Mouse (Mus musculus) myocyte (in vitro differentiated cells): Measurements from ENCODE around the gene Mst1r.

Experiments used
- CEBPB ChIP-seq: IDR thresholded peaks from 2 replicates; pipeline ENCODE4 v1.6.1; 2011; ENCODE audit warnings: mild to moderate bottlenecking, moderate library complexity; ENCODE audit not compliant: poor library complexity, insufficient read depth, severe bottlenecking
- E2F4 ChIP-seq: IDR thresholded peaks from one replicate; pipeline ENCODE4 v1.6.1; 2011; ENCODE audit warnings: mild to moderate bottlenecking, control low read depth, moderate library complexity; ENCODE audit not compliant: insufficient read depth
- MAX ChIP-seq: IDR thresholded peaks from one replicate; pipeline ENCODE4 v1.6.1; 2011; ENCODE audit warnings: low read depth, mild to moderate bottlenecking, control low read depth
- MYOG ChIP-seq, 3 experiments: IDR thresholded peaks; one replicate each; pipeline ENCODE4 v1.6.1; 2011; ENCODE audit warnings: control low read depth in 2 of 3, low read depth in 2 of 3, mild to moderate bottlenecking in 2 of 3; ENCODE audit not compliant: insufficient read length in 2 of 3, control insufficient read depth in 1 of 3, insufficient read depth in 1 of 3
- POLR2A ChIP-seq: IDR thresholded peaks from one replicate; pipeline ENCODE4 v1.6.1; 2011; ENCODE audit warnings: low read depth, mild to moderate bottlenecking, control low read depth, moderate library complexity; ENCODE audit not compliant: insufficient read length
- POLR2AphosphoS2 ChIP-seq: IDR thresholded peaks from one replicate; pipeline ENCODE4 v1.6.1; 2011; ENCODE audit warnings: low read depth, control low read depth; ENCODE audit not compliant: insufficient read length
- REST ChIP-seq: IDR thresholded peaks from one replicate; pipeline ENCODE4 v1.6.1; 2011; ENCODE audit warnings: mild to moderate bottlenecking, control low read depth, moderate library complexity; ENCODE audit not compliant: insufficient read depth, insufficient read length
- TCF12 ChIP-seq: IDR thresholded peaks from one replicate; pipeline ENCODE4 v1.6.1; 2011; ENCODE audit warnings: mild to moderate bottlenecking, control low read depth; ENCODE audit not compliant: poor library complexity, insufficient read depth, severe bottlenecking
- TCF3 ChIP-seq: IDR thresholded peaks from one replicate; pipeline ENCODE4 v1.6.1; 2011; ENCODE audit warnings: low read depth, control low read depth; ENCODE audit not compliant: insufficient read length
- USF1 ChIP-seq: IDR thresholded peaks from one replicate; pipeline ENCODE4 v1.6.1; 2011; ENCODE audit warnings: low read depth, mild to moderate bottlenecking, control low read depth, moderate library complexity

DNA sequence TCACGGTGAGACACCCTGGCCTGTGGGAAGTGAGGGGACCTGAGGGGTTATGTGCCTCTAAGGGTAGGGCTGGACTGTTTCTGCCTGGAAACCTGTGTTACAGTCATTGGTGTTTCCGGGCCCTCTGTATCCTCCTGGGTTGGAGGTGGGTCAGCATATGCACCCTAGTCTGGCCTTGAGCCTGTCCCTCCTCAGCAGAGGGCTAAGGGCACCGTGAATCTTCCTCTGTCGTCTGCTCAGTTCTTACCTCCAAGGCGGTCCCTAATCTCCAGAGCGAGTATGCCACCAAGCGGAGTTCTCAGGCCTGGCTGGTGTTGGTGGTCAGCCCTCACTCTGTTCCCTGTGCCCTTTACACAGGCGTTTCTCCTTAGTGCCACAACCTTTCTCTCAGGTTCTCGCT, 56.2 kb downstream of the Mst1r start:
- TF ChIP-seq TCF12 = no peak
- TF ChIP-seq CEBPB = no peak
- no peak for TF ChIP-seq USF1
- no peak for TF ChIP-seq POLR2A
- no peak for TF ChIP-seq REST
- TF ChIP-seq TCF3 = no peak
- no peak for TF ChIP-seq MAX
- TF ChIP-seq E2F4 = no peak
- TF ChIP-seq POLR2AphosphoS2 = no peak
- no peak for TF ChIP-seq MYOG (IDR thresholded peaks at IDR 0.05; ENCODE audit: control insufficient read depth in 1 of 3, insufficient read depth in 1 of 3, insufficient read length in 2 of 3, low read depth in 2 of 3)
